Mouse (Mus musculus) megakaryocyte-erythroid progenitor cell, adult 5-6 weeks (primary cell): Measurements from ENCODE around the gene Zfp280c. TPM values are rescaled to one million over a fixed set of nuclear protein-coding genes. Genes with fewer than 3 reads are reported as not detected.
A peak's percentile ranks its signal among the peaks of the same experiment; 100 is the strongest.

Experiments
- ATAC-seq: replicated peaks from 2 replicates; pipeline ENCODE4 v1.8.0; 2016; ENCODE audit warnings: mild to moderate bottlenecking, inconsistent platforms; ENCODE audit not compliant: severe bottlenecking, poor library complexity, low FRiP score, low TSS enrichment
- total RNA-seq, 2 experiments: library from RNA; stranded (forward) in 1 of 2; stranded (reverse) in 1 of 2; fragments of 200-1000, 215-1000 nt in 1 of 2; fragments of >200 nt in 1 of 2; fragmentation: Nextera tagmentation in 1 of 2; gene quantifications; 2 replicates each; pipeline ENCODE4 v1.2.3; 2014 to 2017

Gene Zfp280c
- total RNA-seq, 2 experiments from 2014 or later, result 22.8 to 32.6 TPM

GRCm38 (mm10) chrX:48513166-48513807, 81.0 kb downstream of the Zfp280c start, which contains the start of gene Aifm1:
Gene Aifm1 (minus strand): TSS chrX:48513563.
- ATAC-seq, result peak; percentile 99

GRCm38 (mm10) chrX:48493763-48494162, 100.5 kb downstream of the Zfp280c start:
- no peak for ATAC-seq

Other genes with a start within 250 kb of the Zfp280c start
- gene Elf4, start 131.4 kb downstream of the Zfp280c start, total RNA-seq (2014; fragmentation: Nextera tagmentation), result 24.2 and 26.0 TPM in 2 replicates
- 7.9 and 11.8 TPM in 2 replicates for gene Elf4, start 131.4 kb downstream of the Zfp280c start, total RNA-seq (2017)
- 68.2 and 74.1 TPM in 2 replicates for gene Aifm1, start 80.9 kb downstream of the Zfp280c start, total RNA-seq (2014; fragmentation: Nextera tagmentation)
- 110 and 155 TPM in 2 replicates for gene Aifm1, start 80.9 kb downstream of the Zfp280c start, total RNA-seq (2017)
- gene Rab33a, start 75.2 kb downstream of the Zfp280c start, total RNA-seq (2014; fragmentation: Nextera tagmentation), result 0.50 and 1.4 TPM in 2 replicates
- not detected in 2 replicates for gene Rab33a, start 75.2 kb downstream of the Zfp280c start, total RNA-seq (2017)
- gene Slc25a14, start 28.9 kb upstream of the Zfp280c start, total RNA-seq (2014; fragmentation: Nextera tagmentation), result 3.3 and 4.3 TPM in 2 replicates
- gene Slc25a14, start 28.9 kb upstream of the Zfp280c start, total RNA-seq (2017), result 8.0 and 8.4 TPM in 2 replicates
- not detected in 2 replicates for gene Gpr119, start 80.0 kb upstream of the Zfp280c start, total RNA-seq (2014; fragmentation: Nextera tagmentation)
- gene Gpr119, start 80.0 kb upstream of the Zfp280c start, total RNA-seq (2017), result not detected in 2 replicates
- gene Rbmx2, start 100.5 kb upstream of the Zfp280c start, total RNA-seq (2014; fragmentation: Nextera tagmentation), result 15.5 and 18.6 TPM in 2 replicates
- 21.1 and 21.5 TPM in 2 replicates for gene Rbmx2, start 100.5 kb upstream of the Zfp280c start, total RNA-seq (2017)